Mouse (Mus musculus): ENCODE data around the gene 9130230L23Rik.

GRCm38 (mm10) chr5:66015449-66015961 lies 11.4 kb upstream of the 9130230L23Rik start:
- TF ChIP-seq GATA1 (IDR thresholded peaks at IDR 0.05; ENCODE audit: low read length): no peak
- TF ChIP-seq TAL1 (IDR thresholded peaks at IDR 0.05; ENCODE audit: low read length): no peak
